Mouse (Mus musculus): ENCODE data around the gene Kars. TPM values are rescaled to one million over a fixed set of nuclear protein-coding genes. Genes with fewer than 3 reads are reported as not detected.
A peak's percentile ranks its signal among the peaks of the same experiment; 100 is the strongest.

Gene Kars
- total RNA-seq (2015): 42.1 and 50.9 TPM in 2 replicates
- total RNA-seq (2017): 73.4 and 79.0 TPM in 2 replicates

DNA sequence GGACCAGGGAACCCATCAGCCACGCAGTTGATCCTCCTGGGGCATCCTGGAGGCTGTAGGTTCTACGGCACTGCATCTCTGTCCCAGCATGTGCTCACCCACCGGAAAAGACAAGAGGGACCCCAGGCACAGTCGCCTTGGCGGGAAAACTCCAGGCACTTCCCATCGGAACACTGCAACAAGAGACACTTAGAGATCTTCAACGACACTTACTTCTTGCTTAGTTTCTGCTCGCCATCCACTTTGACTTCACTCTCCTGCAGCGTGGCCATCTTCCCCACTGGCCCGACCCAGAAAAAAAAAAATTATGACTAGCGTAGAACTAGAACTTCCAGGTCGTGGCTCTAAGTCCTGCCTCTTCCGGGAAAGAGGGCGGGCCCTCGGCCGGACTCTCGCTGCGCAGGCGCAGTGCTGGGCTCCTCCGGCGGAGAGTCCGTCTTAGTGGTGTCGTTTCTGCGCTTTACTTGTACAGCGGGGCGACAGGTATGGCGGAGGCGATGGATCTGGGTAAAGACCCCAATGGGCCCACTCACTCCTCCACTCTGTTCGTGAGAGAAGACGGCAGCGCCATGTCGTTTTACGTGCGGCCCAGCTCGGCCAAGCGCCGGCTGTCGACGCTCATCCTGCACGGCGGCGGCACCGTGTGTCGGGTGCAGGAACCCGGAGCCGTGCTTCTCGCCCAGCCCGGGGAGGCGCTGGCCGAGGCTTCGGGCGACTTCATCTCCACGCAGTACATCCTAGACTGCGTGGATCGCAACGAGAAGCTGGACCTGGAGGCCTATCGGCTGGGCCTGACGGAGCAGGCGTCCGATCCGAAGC lies at the start of gene Kars, which contains the start of gene Terf2ip:
Gene Kars, minus strand, starts transcription at position 327 of the 819 bp plus-strand sequence.
Gene Terf2ip, plus strand, starts transcription at position 402 of the 819 bp plus-strand sequence.
- peak; percentile 89 for ATAC-seq (ENCODE audit: poor library complexity, severe bottlenecking)

DNA sequence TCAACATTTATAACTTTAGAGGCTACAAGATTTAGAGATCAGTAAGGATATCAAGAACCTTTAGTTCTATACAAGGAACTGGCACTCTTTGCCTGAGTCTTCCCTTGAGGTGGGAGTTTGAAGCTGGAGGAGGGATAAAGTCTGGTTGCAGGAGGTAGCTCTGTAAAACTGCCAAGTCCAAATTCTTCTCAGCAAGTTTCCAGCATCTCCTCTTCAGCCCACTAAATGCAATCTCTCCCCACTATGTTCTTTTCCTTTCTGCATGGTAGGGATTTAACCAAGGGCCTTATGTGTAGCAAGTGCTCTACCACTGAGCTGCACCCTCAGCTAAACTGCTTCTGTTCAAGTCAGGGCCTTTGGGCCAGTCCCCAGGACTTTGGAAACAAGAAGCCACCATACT lies 43.3 kb upstream of the Kars start:
- ATAC-seq (ENCODE audit: poor library complexity, severe bottlenecking): no peak

DNA sequence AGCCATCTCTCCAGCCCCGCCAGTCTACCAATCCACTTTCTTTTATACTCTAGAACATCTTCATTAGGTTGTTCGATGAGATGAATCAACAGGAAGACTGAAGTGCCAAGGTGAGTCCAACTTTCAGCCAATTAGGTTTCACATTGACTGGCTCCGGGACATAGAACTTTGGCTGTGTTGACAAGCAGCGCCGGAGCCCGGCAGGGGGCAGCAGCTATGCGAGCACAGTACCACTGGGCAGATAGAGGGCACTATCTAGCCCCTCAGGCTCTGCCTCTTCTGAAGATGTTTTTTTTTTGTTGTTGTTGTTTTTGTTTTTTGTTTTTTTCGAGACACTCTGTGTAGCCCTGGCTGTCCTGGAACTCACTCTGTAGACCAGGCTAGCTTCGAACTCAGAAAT lies 40.4 kb upstream of the Kars start:
- no peak for ATAC-seq (ENCODE audit: poor library complexity, severe bottlenecking)

DNA sequence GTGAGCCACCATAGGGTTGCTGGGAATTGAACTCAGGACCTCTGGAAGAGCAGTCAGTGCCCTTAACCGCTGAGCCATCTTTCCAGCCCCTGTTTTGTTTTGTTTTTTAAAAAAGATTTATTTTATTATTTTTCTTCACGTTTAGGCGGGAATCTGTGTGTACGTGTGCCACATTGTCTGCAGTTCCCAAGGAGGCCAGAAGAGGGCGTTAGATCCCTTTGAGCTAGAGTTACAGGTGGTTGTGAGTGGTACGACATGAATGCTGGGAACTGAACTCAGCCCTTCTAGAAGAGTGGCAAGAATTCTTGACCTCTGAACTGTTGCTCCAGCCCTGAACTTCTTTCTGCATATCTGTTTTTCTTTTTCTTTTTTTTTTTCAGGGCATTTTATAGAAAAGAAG lies 38.9 kb upstream of the Kars start:
- ATAC-seq (ENCODE audit: poor library complexity, severe bottlenecking): no peak

DNA sequence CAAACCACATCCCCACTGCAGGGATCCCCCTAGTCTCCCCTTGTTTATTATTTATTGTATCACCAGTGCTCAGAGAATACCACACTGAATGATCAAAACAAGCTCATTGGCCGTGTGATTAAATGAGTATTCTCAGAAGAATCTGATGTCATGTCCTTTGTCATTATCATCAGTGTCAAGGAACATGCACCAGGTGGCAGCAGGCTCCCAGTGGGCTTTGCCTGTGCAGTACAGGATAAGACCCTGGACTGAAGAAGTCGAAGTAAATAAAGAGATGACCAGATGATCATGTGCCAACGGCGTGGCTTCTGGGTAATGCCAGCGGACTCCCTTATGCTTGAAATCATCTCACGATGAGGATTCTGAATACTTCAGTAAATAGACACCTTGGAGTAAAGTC lies 37.2 kb upstream of the Kars start:
- no peak for ATAC-seq (ENCODE audit: poor library complexity, severe bottlenecking)

DNA sequence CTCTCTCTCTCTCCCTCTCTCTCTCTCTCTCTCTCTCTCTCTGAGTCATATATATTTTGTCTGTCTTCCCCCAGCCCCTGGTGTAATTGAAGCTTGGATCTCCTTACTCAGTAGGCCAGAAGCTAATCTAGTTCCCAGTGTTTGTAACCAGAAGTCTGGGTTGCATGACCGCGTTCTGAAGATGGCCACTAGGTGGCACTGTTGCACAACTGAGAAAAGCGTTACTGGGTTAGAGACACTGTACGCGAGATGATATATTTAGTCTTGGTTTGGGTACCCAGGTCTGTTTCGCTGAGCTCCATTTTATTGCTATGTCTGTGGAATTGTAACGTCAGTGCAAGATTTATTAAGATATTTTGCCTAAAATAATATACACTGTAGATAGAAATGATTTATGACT lies 34.8 kb upstream of the Kars start:
- ATAC-seq (ENCODE audit: poor library complexity, severe bottlenecking): peak; percentile 84

DNA sequence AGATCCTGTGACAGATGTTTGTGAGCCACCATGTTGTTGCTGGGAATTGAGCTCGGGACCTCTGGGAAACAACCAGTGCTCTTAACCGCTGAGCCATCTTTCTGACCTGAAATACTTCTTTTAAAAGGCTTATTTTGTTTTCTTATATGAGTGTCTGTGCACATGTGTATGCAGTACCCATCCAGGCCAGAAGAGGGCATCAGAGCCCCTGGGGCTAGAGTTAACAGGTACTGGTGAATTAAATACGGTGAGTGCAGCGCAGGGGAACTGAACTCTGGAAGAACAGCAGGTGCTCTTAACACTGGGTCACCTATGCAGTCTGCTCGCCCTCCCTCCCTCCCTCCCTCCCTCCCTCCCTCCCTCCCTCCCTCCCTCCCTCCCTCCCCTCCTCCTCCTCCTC lies 34.1 kb upstream of the Kars start:
- ATAC-seq (ENCODE audit: poor library complexity, severe bottlenecking): no peak

DNA sequence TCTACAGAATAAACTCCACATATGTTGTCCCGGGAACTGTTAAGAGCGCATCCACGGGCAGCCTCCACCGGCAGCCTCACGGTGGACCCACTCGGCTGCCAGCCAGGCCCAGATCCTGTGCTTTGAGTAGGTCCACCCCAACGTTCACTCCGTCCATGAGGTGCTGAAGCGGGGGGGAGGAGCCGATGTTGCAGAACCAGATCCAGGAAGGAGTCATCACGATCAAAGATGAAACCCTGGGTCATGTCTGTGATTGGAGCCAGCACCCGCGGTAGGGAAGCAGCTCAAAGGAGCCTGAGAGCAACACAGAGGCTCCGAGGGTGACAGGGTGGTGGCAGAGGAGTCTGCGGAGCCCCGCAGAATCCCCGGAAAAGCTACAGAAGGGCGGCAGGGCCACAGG lies 26.4 kb upstream of the Kars start:
- no peak for ATAC-seq (ENCODE audit: poor library complexity, severe bottlenecking)

DNA sequence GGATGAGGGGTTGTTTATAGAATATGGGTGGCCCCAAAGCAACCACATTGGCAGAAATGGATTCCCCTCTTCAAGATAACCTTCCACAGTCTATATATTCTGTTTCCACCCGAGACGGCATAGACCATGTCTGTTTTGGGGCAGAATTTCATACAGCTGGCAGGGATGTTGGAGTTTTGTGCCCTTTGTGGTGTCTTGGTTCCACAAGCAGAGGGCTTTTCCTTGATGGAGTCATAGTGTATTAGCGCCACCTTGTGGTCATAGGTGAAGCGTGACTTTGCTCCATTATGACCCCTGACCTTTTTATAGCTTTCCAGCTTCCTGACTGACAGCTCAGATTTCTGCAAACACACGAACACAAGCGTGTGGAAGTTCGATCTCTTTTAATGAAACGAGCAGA lies 23.5 kb upstream of the Kars start:
- peak; percentile 92 for ATAC-seq (ENCODE audit: poor library complexity, severe bottlenecking)

DNA sequence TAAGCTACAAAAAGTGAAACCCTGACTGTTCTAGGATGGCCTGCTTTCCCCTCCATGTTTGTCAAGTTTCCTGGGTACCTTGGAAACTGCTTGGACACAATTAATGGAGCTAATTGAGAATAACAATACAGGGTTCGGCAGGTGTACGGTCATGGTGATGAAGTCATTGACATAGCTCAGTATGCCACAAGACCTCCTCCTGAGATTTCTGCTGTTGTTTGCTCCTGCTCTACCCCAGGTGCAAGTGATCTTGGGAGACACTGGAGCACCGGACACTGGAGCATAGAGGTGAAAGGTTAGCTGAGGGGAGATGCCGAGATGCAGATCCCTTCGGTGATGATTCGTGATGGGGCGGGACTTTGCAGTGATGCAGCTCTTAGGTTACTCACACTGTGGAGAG lies 21.9 kb upstream of the Kars start:
- ATAC-seq (ENCODE audit: poor library complexity, severe bottlenecking): no peak

DNA sequence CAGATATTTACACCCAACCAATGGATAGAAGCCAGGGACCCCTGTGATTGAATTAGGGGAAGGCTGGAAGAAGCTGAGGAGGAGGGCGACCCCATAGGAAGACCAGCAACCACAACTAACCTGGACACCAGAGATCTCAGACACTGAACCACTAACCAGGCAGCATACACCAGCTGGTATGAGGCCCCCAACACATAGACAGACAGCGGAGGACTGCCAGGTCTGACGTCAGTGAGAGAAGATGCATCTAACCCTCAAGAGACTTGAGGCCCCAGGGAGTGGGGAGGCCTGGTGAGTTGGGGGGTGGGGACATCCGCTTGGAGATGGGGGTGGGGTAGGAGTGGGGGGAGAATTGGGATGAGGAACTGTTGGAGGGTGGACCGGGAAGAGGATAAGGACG lies 19.5 kb upstream of the Kars start:
- no peak for ATAC-seq (ENCODE audit: poor library complexity, severe bottlenecking)

DNA sequence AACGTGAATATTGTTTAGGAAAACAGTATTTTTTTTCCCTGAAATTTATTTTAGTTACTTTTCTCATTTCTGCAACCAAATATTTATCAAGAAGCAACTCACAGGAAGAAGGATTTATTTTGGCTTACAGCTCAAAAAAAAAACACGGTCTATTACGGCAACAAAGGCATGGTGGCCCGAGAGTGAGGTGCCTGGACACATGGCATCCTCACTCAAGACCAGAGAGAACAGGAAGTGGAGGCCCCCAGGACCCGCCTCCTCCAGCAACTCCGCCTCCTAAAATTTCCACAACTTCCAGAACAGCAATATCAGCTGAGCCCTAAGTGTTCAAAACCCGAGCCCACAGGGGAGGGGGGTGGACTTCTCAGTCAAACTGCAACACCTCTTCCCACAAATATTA lies 18.3 kb upstream of the Kars start:
- ATAC-seq (ENCODE audit: poor library complexity, severe bottlenecking): no peak

DNA sequence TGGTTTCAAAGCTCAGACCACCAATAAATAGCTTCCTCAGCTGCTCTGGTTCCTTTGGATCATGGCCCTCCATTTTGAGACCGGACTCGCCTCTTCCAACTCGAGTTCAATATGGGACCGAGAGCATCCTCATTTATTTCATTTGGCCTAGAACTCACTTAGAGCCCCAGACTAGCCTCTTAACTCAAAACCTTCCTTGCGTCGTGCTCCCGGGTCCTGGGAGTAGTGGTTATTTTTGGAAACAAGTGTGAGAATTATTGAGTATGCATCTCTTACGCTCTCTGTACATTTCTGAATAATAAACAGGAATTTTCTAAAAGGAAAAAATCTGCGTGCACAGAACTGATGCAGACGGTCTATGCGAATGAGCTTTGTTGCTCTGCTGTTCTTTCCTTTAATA lies 3.8 kb upstream of the Kars start, which contains the start of gene Gm6793:
Gene Gm6793, minus strand, starts transcription at position 101 of the 400 bp plus-strand sequence.
- no peak for ATAC-seq (ENCODE audit: poor library complexity, severe bottlenecking)

DNA sequence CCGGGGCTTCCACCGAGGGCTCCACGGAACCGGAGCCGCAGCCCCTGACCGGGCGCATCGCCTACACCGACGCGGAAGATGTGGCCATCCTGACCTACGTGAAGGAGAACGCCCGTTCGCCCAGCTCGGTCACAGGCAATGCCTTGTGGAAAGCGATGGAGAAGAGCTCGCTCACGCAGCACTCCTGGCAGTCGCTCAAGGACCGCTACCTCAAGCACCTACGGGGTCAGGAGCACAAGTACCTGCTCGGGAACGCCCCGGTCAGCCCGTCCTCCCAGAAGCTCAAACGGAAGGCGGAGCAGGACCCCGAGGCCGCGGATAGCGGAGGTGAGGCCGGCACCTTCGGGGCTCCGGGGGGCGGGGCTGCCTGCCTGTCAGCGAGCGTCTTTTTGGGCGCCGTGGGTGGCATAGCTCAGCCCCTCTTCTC lies 706 bp upstream of the Kars start:
- ATAC-seq (ENCODE audit: poor library complexity, severe bottlenecking): peak; percentile 45

DNA sequence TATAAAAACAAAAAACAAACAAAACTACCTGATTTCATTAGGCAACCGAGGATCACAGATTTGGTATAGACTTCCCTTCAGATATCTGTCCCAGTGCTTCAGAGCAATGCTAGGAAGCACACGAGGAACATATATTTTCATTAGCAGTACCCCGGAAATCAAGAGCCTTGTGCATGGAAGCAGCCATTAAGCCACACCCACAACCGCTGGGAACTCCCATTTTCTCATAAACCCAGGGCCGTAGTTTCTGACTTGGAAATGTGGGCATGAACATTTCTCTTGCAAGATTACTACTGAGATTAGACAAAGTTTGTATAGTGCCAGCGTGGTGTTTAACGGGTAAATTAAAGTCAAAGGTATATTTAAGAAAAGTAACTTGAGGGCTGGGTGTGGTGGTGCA lies 1.6 kb downstream of the Kars start:
- ATAC-seq (ENCODE audit: poor library complexity, severe bottlenecking): no peak

DNA sequence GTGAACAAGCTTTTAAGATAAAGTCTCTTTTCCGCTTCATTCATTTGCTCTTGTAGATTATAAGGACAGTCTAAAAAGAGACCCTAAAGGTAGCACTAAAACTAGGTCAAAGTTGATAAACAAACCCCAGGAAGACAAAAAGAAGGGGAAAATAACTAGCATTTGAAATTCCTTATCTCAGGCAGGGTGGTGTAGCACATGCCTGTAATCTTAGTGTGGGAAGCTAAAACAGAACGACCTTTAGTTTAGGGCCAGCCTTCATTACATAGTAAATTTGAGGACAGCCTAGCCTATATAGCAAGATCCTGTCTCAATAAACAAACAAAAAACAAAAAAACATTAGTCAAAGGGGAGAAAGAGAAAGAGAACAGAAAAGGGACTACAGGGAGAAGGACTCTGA lies 3.5 kb downstream of the Kars start:
- no peak for ATAC-seq (ENCODE audit: poor library complexity, severe bottlenecking)

DNA sequence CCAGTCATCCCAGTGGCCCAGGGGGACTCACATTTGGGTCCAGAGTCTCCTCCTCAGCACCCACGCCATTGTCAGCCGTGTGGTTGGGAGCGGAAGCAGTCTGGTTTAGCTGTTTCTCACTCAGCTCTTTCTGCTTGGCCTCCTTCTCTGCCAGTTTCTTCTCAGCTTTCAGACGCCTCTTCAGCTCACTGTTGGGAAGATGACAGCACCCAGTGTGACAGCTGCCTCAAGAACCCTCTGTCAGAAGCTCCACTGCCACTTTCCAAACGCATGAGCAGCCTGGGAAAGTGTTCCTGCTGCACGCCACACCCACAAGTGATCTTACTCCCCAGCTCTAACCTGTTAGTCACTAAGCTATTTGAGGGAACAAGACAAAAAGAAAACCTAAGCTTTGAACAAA lies 5.5 kb downstream of the Kars start:
- ATAC-seq (ENCODE audit: poor library complexity, severe bottlenecking): no peak

DNA sequence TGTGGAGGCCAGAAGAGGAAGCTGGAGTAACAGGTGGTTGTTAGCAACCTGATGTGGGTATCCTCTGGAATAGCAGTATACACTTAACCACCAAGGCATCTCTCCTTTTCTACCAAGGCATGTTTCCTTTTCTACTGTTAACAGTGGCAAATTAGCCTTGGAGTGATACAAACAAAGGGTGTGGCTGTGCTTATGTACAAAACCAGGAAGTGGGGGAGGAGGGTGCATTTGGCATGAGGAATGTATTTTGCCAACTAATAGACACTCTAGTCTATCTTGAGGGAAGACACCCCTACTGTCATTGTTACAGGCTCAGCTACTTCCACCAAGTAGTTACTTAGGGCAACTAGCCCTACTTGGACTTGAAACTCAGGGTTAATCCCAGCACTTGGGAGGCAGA lies 6.4 kb downstream of the Kars start:
- ATAC-seq (ENCODE audit: poor library complexity, severe bottlenecking): no peak

DNA sequence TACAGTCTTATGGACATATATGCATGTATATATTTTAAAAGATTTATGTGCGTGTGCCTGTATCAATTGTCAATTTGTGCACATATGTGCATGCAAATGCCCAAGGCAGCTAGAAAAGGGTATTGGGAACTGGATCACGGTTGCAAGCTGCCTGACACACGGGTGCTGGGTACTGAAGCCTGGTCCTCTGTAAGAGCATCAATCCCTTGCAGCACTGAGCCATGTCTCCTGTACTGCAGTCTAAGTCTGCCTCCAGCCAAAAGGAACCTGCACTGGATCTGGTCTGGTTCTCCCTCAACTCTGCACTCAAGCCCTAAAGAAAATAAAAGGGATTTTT lies 18.5 kb downstream of the Kars start:
- ATAC-seq (ENCODE audit: poor library complexity, severe bottlenecking): no peak

DNA sequence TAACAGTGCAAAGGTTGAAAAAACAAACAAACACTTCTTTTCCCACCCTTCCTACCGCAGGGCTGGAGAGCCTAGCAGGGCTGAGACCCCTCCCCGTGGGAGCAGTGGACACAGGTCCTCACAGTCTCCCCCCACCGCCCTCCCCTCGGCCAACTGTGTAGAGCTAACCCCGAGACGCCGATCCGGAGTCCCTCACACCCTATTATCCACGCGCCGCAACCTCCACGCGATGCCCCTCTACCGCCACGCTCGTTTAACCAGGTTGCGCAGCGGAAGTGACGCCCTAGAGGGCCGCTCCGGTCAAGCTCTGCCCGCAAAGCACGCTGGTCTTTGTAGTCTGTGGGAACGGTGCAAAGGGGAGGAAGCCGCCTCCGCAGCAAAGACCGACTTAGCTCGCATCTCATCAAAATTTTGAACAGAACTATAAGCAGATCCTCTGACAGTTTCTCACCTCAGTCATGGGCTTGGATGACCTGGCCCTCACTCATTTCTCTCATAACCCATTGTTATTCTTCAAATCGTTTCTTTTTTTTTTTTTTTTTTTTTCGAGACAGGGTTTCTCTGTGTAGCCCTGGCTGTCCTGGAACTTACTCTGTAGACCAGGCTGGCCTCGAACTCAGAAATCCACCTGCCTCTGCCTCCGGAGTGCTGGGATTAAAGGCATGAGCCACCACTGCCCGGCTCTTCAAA lies 19.0 kb downstream of the Kars start, which contains the start of gene Adat1:
Gene Adat1, minus strand, starts transcription at position 290 of the 690 bp plus-strand sequence.
- ATAC-seq (ENCODE audit: poor library complexity, severe bottlenecking): peak; percentile 99

DNA sequence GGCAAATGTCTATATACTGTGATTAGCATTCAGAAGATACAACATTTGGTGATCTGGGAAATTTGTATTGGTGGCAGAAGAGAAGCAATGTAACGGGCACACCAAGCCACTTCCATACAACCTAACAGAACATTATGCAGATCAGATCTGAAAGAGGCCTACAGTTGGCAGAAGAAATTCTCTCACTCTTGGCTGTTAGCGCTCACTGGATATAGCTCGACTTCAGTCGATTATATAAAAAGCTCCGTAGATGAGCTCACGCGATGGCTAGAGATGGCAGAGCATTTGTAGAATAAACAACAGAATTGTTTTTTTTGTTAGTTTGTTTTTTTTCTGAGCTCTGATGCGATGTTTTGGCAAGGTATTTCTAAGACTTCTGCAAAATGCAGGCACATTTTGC lies 19.8 kb downstream of the Kars start:
- no peak for ATAC-seq (ENCODE audit: poor library complexity, severe bottlenecking)

DNA sequence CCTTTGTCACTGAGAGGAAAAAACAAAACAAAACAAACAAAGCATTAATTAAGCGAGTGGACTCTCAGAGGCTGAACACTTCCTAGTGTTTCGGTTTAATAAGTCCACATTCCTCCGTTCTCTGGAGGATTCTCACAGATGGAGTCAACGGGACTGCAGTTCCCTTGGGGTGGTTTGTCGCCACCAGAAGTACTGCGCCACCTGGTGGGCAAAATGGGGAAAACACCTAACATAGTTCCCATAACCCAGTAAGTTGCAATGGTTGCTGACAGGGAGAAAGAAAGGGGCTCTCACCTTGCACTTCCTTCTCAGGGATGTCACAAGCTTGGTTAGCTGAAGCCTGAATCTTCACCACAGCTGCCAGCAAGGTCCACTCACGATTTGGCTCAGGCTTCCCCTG lies 21.2 kb downstream of the Kars start:
- peak; percentile 77 for ATAC-seq (ENCODE audit: poor library complexity, severe bottlenecking)

All from megakaryocyte, adult 5-6 weeks (primary cell).